Mouse (Mus musculus): ENCODE data around the gene Magix.
A peak's percentile ranks its signal among the peaks of the same experiment; 100 is the strongest.

The Magix gene

DNA sequence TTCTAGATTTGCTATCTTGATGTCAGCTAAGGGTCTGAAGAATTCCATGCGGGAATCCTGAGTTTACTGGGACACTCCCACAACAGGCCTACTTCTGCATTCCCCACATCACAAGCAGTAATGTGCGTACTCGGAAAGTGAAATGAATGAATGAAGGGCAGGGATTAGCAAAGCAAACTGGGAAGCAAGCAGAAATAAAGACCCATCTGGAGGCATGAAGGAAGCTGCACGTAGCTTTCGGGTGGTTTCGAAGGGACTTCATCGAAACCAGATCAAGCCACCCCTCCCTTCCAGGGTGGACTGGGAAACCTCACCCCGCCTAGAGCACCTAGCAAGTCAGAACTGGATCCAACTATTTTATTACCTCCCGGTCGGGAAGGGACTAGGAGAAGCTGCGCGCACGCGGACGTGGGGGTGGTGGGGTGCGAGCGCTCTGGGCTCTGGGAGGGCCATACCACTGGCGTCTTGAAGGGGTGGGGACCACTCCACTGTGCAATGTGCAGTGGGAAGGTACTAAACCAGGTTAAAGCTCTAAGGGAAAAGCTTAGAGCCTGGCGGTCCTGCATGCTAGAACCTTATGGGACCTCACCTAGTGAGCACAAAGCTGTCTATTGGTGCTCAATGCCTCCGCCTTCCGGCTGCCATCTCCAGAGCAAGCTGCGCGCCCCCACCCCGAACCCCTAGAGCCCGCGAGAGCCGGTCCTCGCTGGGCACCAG lies 6.6 kb downstream of the Magix start:
- DNase-seq (ENCODE audit: extremely low read depth, low read depth, low spot score) = no peak

DNA sequence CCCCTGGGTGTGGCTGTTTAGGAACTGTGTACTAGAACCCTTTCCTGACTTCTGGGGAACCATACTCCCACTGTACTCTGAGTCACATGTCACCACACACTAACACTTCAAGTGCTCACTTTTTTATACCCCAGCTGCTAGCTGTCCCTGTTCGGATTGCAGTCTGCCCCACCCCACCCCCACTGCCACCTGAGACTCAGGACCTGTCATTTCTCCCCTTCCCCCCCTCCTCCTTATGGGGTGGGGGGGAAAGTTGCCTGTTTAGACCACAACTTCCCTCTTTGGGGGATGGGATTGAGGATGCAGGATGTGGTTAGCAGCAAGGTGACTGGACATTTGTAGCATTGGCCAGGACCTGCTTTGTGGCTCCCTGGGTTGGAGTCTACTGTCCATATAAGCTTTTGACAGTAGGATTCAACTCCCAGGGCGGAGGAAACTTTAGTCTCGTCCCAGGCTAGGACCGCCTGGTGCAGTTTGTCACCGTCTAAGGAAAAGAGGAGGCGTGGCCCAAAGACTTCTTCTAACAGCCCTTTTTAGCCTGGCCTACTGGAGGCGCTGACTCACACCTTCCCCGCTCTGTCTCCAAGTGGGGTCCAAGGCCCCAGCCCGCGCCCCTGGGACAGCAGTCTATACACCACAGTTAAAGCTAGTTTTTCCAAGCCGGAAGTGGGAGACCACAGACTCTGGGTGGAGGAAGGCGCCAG lies 7.3 kb downstream of the Magix start:
- no peak for DNase-seq (ENCODE audit: extremely low read depth, low read depth, low spot score)

DNA sequence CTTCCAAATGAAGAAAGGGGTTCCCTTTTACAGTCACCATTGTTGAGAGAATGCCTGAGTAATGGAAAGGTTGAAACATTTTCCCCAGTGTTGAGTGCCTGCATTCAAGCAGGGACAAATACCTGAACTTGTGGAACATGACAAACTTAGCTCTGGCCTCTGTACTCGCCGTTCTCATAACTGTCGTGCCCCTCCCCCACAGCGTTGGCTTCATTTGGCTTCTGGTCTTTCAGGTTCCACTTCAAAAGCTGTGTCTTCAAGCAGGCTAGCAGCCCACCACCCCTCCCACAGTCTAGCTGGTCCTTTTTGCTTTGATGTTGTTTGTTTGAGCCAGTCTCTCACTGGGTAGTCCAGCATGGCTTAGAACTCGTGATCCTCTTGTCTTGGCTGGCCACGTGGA lies 8.3 kb downstream of the Magix start:
- DNase-seq (ENCODE audit: extremely low read depth, low read depth, low spot score) = no peak

DNA sequence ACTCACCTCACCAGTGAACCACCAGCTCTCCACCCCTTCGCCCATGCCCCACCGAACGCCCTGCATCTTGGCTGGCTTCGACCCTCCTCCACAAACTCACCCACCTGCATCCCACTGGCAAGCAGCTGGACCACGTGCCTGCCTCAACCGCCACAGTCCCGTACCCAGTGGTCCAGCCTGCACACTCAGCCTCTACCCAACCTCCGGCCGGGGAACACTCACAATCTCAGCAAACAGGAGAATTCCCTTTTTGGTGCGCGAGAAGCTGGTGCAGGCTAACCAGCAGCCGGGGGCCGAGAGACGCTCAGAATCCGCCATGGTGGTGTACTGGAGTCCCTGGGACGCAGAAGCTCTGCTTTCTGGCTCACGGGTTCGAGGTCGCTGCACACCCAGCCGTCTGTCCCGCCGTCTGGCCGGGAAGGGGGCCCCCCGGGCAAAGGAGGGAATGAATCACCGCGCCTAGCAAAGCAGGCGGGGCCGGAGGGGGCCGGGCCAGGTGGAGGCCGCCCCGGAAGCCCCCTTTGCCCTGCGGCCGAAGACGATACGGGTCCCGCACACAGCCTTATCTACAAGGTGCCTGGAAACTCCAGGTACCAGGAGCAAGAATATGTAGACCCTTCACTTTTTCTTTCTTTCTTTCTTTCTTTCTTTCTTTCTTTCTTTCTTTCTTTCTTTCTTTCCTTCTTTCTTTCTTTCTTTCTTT lies 10.0 kb downstream of the Magix start, which contains the start of gene Plp2:
Gene Plp2, minus strand, starts transcription at position 470 of the 703 bp plus-strand sequence.
- no peak for DNase-seq (ENCODE audit: extremely low read depth, low read depth, low spot score)

DNA sequence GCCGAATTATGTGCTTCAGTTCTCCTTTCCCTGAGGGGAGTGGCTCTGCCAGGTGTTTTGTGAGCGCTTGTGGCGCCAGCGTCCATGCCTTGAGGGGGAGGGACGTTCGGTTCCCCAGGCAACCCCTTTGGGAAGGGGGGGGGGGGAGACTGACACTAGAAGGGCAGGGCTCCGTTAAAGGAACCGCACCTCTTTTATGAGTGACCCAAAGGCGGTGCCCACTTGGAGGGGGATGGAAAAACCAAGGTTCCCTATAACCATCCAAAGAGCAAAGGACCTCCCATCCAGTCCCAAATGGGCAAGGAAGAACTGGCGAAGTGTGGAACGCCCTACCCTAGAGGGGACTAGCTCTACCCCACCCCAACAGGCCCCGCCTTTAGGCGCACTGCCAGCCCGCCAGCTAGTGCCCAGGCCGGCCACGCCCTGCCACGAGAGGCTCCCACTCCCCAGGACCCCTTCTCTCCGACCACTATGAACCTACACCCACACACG lies 10.6 kb downstream of the Magix start:
- DNase-seq (ENCODE audit: extremely low read depth, low read depth, low spot score) = no peak

DNA sequence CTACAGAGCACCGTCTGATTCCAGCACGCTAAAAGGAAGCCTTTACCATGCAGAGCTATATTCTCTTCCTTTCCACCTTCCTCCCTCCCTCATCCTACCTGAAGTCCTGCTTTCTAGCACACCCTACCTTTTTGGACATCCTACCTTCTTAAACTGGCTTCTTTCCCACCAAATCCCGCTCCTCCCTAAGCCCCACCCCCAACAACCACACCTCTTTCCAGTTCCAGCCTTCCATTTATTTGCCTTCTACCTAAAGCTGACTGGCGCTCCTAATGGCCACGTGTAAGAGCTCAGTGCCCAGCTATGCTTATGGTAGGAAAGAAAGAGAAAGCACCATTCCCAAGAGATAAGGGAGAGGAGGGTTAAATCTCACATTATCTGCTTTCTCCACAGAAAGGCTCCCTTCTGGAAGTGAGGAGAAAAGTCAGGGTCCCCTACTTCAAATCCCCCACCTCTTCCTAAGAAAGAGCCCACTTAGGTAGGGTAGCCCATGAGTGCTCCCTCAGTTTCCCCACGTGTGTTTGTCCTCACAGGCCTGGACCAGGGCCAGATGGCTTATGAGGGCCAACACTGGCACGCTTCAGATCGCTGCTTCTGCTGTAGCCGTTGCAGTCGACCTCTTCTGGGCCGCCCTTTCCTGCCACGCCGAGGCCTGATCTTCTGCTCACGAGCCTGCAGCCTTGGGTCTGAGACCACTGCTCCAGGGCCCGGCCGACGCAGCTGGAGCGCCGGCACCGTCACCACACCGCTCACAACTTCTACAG lies 15.1 kb downstream of the Magix start:
- no peak for DNase-seq (ENCODE audit: extremely low read depth, low read depth, low spot score)

DNA sequence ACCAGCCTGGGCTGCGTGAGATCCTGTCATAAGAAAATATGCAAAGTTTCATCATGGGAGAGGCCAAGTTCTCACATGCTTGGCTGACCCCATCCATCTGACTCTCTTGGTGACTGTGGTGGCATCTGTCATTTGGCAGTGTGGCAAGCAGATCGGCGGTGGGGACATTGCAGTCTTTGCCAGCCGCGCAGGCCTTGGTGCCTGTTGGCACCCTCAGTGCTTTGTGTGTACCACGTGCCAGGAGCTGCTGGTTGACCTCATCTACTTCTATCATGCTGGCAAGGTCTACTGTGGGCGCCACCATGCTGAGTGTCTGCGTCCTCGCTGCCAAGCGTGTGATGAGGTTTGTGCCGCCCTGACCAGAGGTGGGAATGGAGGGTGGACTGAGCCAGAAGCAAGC lies 16.3 kb downstream of the Magix start:
- DNase-seq (ENCODE audit: extremely low read depth, low read depth, low spot score) = no peak

DNA sequence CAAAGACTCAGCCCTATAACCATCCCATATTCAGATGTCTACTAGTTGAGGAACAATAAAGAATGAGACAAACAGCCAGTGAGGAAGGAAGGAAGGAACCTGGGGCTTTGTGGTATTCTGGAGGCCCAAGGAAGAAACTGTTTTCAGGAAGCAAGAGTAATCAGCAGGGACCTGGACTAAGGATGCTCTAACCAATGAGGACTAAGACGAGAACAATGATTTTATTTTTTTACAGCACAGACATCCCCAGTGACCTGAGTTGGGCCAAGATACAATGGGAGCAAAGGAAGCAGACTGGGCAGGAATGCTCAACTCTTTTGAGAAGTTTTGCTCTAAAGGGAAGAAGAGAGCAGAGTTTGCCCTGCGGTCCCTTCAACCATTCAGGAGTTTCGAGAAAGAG lies 18.1 kb downstream of the Magix start:
- no peak for DNase-seq (ENCODE audit: extremely low read depth, low read depth, low spot score)

DNA sequence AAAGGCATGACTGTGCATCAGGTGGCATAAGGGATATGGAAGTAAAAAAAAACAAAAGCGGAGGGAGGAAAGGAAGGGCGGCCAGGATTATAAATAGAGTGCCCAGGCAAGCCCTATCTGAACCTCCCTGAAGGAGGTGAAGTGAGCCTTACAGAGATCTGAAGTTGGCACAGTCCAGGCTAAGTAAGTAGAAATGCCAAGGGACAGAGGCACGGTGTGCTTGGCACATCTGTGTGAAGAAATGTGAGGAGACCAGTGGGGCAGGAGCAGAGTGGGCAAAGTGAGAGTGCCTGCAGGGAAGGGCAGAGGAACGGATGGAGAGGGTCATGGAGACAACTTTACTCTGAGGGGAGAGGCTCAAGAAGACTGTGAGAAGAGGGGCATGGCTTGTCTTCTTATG lies 20.0 kb downstream of the Magix start:
- no peak for DNase-seq (ENCODE audit: extremely low read depth, low read depth, low spot score)

DNA sequence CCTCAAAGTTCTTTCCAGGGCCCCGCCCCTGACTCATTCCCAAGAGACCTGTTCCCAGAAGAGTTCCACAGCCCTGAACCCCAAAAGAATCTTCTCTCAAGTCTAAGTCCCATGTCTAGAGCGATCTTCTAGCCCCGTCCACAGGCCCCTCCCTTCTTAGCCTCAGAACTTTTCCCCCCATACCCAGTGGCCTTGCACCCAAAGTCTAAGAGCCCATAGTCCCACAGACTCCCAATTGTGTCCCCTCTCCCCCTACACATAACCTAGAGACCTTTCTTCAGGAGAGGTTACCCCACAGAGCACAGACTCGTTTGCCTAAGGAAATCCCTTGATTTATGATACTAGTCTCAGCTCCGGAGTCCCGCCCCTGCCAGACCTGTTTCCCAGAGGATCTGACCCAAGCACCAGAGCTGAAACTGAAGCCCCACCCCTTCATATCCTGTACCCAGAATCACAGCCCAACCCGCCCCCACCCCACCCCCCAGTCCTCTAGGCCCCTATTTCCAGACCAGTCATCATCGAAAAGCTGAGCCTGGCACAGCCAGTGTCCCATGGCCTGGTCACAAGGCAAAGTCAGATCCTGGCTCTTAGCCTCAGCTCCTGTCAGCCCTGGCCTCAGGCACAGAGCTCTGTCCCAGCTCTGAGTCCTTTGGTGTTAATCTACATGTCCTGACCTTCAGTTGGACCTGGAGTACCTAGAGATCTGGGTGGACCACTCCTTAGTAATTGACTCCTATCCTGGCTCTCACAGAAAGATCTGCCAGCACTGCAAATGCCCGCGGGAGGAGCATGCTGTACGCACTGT lies 22.1 kb downstream of the Magix start:
- no peak for DNase-seq (ENCODE audit: extremely low read depth, low read depth, low spot score)

DNA sequence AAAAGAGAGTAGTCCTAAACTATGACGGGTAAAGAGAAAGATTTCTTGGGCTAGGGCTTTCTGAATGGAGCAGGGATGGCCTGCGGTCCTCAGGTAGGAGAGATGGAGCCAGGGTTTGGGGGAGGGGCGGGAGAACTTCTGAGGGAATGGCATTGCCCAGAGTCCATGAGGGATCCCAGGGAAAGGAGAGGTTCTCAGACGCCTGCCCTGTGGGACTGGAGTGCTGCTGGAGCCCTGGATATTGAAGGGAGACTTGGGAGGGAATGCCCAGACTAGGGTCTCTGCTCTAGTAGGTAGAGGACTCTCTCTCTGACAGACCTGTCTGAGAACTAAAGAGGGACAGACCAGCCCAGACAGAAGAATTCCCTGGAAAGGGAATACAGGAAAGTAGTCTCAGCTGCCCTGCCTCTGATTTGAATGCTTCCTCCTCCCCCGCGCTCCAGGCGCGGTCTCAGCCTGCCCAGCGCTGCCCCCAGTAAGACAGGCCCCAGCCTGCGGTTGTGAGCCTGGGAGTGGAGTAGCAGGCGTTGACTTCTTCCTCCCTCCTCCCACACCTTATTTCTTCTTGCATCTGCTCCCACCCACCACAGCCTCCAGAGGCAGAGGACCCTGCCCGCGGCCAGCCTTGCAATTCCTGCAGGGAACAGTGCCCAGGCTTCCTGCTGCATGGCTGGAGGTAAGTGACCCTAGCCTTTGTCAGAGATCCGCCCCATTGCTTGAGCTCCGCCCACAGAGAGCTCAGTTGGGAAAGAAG lies 22.8 kb downstream of the Magix start:
- peak; percentile 56 for DNase-seq (ENCODE audit: extremely low read depth, low read depth, low spot score)

DNA sequence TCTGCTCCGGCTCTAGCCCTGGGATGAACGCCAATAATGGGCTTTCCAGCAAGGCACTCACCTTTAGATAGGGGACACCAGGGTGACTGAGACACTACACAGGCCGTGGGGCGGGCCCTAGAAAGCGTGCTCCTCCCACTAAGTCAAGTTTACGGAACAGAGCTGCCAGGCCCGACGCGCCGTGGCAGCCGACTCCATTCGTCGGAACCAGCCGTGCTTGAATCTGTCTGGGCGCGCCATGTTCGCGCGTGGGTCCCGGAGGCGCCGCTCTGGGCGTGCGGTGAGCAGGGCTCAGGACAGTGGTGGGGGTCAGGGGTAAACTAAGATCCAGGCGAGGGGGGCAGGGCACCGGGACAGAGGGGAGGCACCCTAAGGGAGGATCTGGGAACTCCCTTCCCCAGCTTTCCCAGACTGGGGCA lies 23.8 kb downstream of the Magix start, which contains the start of gene Prickle3:
Gene Prickle3, plus strand, starts transcription at position 40 of the 419 bp plus-strand sequence.
- no peak for DNase-seq (ENCODE audit: extremely low read depth, low read depth, low spot score)

DNA sequence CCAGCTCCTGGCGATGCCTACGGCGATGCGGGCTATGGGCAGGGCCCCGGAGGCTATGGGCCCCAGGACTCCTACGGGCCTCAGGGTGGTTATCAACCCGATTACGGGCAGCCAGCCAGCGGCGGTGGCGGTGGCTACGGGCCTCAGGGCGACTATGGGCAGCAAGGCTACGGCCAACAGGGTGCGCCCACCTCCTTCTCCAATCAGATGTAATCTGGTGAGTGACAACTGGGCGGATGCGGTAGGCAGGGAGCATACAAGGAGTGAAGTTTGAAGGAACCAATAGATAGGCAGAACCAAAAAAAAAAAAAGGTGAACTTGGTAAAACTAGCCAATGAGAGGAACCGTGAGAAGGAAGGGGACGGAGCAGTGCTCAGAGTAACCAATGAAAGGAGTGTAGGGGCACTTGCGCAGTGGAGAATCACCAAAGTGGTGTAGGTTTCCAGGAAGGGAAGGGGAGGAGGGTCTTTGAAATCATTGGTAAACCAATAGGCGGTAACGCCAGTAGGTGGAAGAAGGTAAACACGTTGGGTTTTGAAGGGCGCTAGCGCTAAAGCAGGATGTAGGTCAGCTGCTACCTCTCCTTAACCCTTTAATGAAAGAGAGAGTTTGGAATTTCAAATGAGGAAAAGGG lies 32.3 kb downstream of the Magix start:
- peak; percentile 74 for DNase-seq (ENCODE audit: extremely low read depth, low read depth, low spot score)

DNA sequence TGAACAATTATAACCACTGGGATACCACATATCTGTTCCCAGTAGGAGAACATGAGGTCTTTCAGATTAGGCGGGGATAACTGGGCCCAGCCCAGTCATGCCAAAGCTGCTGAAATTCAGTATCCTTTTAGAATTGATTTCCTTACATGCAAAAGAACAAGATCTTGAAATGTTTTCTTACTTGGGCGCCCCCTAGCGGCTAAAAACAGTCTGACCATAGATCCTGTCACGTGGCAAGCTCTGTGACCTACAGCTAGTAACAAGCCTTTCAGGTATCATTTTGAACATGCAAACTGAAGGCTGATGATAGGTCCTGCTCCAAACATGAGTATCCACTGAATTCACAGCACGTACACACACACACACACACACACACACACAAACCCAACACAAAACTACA lies 35.7 kb downstream of the Magix start:
- DNase-seq (ENCODE audit: extremely low read depth, low read depth, low spot score) = no peak

DNA sequence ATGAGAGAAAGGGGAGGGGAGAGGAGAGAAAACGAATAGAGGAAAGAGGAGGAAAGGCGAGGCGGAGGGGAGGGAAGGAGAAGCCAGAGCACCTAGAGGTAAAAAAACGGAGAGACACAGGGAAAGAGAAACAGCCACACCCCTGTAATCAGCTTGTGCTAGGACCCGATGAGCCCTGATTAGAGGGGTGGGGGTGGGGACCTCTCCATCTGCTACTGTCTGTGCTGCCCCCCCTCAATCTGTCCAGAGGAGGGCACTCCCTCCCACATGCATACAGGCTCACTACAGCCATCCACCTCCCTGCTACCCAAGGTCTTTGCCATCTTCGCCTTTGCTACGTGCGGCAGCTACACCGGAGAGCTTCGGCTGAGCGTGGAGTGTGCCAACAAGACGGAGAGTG lies 40.3 kb downstream of the Magix start:
- DNase-seq (ENCODE audit: extremely low read depth, low read depth, low spot score) = no peak

DNA sequence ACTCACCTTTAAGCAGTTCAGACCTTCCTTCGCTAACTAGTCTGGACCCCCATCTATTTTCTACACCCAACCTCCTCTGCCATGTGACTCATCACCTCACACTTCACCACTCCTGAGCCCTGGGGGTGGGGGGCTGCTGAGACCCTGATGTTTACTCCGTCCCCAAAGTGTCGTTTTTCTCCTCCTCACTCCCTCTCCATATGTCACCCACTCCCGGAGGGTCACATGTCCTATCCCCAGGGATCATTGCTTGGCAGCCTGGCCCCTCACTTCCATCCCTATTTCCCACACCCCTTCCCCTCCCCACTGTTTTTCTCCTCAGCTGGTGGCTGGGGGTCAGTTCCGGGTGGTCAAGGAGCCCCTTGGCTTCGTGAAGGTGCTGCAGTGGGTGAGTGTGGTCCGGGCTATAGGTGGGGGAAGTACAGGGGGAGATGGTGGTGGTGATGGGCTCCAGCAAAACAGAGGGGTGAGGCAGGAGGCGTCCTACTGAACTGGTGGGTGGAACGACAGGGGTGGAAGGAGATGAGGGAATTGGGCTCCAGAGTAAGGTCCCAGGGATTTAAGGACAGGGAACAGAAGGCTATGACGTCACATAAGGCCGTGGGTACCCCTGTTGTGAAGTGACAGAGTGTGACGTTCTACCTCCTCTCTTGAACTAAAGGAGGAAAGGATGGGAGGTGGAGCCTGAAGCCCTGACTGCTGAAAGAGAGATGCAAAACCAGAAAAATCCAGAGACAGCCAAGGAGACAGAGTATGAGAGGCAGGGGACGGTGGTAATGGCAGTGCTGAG lies 41.3 kb downstream of the Magix start:
- no peak for DNase-seq (ENCODE audit: extremely low read depth, low read depth, low spot score)

DNA sequence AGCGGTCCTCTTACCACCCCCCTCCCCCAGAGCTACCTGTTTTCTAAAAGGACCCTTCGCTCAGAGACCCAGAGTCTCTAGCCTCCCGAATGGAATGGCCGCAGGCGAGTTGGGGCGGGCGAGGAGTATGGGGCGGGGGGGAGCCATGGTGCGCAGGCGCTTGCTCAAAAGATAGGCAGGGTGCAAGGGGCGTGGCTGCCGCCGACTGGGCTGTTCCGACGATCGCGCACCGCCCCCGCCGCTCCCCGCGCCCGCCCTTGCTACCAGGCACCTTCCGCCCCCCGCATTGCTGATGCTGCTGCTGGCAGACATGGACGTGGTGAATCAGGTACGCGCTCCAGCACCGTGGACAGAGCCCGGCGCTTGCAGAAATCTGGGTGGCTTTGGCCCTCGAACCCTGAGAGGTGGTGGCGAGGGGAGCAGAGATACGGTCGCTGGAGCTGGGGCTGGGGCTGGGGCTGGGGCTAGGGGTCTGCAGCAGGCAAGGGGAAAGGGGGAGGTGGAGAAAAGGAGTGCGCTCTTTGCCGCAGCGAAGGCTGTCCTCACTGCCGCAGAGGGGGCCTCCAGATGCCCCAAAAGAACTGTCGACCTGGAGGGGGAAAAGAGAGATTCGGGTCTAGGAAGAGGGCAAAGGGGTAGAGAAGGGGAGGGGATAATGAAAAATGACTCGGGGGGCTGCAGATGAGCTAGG lies 42.5 kb downstream of the Magix start, which contains the start of gene Syp:
Gene Syp, plus strand, starts transcription at position 71 of the 691 bp plus-strand sequence.
- DNase-seq (ENCODE audit: extremely low read depth, low read depth, low spot score) = no peak

All from fat pad, adult 2 months (tissue).